Mouse (Mus musculus): Measurements from ENCODE around the gene Cacna1h.

The Cacna1h gene

DNA sequence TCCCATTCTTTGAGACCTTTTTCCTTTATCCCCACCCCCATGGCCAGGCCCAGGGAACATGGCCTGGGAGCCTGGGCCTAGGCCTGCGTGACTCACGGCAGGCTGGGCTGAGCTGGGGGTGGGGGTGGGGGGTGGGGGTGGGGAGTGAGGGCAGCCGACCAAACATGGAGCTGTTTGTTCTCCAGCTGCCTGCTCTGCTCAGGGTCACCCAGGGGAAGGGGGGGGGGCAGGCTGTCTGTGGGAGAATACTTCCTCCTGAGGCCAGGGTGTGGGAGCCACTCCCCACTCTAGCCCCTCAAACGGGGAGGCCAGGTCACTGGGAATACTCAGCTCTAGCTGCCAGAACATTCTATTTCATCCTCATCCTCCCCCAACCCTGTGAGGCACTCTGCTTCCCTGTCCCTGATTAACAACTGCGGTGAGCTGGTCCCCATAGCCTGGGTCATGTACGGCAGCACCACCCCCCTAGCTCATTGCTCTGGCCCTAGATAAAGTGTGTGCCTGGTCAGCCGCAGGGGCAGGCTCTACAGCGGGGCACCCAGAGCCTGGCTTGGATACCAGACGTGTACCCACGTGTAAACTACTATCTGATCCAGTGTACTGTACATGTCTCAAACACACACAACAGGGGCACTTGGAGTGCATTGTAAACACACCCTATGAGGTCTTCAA, 28.2 kb downstream of the Cacna1h start:
- DNase-seq, result no peak

- DNase-seq, result no peak
Measured at GRCm38 (mm10) chr17:25404190-25404589, 29.4 kb downstream of the Cacna1h start.

DNA sequence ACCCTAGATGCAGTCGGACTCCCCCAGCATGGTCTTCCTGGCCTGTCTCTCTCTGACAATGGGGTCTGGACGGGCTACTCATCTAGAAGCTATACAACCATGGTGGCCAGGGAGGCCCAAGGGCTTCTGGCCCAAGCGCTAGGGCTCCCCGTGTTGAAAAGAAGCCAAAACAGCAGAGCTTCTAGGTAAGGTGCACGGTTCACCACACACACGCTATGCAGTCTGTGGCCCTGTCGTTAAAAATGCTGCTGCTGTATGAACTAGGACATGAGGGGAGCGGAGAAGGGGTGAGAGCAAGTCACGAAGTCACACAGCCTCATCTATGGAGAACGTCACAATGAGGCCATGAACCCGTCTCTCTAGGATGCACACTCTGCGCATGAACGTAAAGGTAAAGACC, 31.4 kb downstream of the Cacna1h start:
- DNase-seq, result no peak

GRCm38 (mm10) chr17:25401491-25401890, 32.1 kb downstream of the Cacna1h start:
- DNase-seq, result no peak

DNA sequence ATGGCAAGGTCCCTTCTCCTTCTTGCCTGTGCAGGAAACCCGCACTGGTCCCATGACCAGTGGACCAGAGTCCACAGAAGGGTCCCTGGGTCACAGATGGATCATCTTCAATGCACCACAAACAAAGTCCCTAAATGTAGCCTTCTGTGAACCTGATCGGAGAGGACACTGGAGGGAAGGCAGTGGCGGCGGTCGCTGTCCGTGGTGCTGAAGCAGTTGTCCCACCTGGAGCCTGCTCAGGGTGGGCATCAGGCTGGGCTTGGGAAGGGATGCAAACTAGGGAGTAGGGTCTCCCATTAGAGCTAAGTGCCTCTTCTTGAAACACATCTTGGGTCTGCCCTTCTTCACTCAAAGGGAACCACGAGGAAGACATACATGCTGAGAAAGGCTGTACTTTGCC, 33.1 kb downstream of the Cacna1h start:
- DNase-seq, result no peak

DNA sequence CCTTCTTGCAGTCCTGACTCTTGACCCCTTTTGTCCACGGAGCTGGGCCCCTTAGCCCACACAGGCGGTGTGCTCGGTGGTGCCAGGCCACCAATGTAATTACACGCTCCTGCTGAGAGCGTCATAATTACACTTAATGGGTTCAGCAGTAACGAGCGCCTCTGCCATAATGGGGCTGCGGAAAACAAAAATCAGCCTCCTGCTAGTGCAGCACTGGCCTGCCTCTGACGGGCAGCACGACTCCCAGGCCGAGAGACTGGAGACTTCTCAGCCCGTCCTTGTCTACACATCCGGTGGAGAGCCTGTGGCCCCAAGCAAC, 35.1 kb downstream of the Cacna1h start:
- DNase-seq, result no peak

GRCm38 (mm10) chr17:25397804-25398519, 35.6 kb downstream of the Cacna1h start:
- DNase-seq, result peak; percentile 43

GRCm38 (mm10) chr17:25394526-25394925, 39.1 kb downstream of the Cacna1h start:
- DNase-seq, result no peak

DNA sequence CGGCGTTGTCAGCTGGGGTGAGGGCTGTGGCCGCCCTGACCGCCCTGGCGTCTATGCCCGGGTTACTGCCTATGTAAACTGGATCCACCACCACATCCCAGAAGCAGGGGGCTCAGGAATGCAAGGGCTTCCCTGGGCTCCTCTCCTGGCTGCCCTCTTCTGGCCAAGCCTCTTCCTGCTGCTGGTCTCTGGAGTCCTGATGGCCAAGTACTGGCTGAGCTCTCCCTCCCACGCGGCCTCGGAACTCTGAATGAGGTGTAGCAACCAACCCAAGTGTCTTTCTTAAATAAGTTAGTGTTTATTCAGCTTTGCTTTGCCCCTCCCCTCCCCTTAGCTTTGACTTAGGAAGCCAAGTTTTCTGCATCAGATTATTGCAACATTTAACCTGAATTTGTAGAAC, 59.6 kb downstream of the Cacna1h start:
- no peak for DNase-seq

- DNase-seq, result no peak
Measured at GRCm38 (mm10) chr17:25372491-25372890, 61.1 kb downstream of the Cacna1h start.

DNA sequence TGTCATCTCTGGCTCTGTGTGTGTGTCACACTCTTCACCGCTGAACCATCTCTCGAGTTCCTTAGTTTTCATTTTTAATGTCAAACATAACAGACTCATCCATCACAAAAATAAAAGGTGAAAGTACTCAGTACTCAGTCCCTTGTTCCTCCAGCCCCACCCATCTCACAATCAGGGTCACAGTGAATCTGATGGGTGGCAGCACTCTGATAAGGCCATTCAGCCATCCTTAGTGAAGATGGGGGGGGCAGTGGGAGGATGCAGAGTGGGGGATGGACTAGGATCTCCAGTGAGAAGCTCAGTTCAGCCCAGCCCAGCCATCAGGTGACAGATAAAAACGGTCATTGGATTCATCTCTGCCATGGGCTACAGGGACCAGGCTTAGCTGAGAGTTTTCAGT, 64.6 kb downstream of the Cacna1h start, which contains the start of gene Tpsg1:
Gene Tpsg1, plus strand, starts transcription at position 301 of the 400 bp plus-strand sequence.
- no peak for DNase-seq

- no peak for DNase-seq
Measured at GRCm38 (mm10) chr17:25366005-25366404, 67.6 kb downstream of the Cacna1h start, which contains the start of gene Tpsb2. Gene Tpsb2, plus strand, starts transcription at chr17:25366305.

GRCm38 (mm10) chr17:25363726-25364125, 69.9 kb downstream of the Cacna1h start:
- peak; percentile 15 for DNase-seq

- DNase-seq, result no peak
Measured at GRCm38 (mm10) chr17:25361291-25361690, 72.3 kb downstream of the Cacna1h start.

DNA sequence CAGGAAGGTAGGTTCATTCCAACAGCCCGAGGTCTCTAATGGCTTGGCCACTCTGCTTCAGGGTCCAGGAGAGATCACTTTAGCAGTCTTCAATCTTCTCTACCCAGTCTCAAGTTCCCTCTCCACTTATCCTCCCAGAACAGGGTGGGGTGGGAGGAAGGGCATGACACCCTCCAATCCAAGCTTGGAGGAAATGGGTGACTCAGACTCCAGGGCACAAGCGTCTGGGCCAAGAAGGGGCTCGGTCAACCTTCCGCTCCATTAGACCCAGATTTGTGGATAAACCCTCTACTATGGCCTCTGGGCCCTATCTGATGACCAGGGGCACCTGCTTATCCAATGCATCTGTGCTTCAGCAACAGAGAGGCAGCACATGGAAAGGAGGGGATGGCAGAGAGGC, 88.1 kb downstream of the Cacna1h start, which contains the start of gene Tpsab1:
Gene Tpsab1, minus strand, starts transcription at position 101 of the 400 bp plus-strand sequence.
- no peak for DNase-seq

DNA sequence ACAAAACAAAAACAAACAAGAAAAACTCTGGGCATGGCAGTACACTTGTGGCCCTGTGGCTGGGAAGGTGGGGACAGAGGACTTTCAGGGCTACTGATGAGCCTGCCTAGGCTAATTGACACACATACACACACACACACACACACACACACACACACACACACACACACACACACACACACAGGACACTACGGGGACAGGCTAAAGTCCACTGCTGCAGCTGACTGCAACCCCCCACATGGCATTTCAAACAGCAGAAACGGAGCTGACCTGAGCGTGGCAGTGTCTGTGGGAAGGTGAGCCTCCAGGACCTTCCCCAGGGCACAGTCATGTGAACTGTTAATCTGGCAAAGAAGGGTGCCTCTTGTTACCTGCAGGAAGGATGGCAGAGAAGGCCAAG, 92.1 kb downstream of the Cacna1h start:
- no peak for DNase-seq

DNA sequence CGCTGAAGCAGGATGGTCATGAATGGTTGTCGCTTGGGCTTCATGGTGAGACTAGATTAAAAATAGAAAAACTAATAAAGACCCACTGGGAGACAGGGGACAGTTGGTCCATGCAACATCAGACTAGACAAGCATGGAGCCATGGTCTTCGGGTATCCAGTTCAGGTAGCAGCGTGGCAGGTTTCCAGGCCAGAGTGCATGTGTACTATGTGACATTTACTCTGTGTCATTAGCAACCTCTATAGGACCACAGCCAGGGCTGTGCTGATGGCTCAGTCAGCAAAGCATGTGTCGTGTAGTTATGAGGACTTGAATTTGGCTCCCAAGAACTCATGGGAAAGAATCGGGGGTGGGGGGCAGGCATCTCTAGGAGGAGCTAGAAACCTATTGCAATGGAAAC, 93.6 kb downstream of the Cacna1h start:
- no peak for DNase-seq

DNA sequence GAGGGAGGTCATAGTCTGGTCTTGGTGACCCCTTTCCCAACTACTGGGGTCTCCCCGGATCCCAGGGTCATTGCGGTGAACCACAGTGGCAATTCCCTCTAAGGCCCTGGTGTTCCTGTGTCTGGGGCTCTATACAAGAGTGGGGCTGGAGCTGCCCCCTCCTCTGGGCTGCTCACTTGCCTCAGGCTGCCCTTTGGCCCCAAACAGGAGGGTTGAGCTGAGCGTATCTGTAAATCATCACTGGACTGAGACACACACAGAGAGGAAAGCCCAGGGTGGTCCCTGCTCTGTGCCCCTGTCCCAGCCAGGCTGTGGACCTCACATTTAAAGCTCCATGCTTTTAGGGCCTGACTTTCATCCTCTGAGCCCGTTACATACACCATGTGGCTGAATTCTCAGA, 95.4 kb downstream of the Cacna1h start:
- no peak for DNase-seq

DNA sequence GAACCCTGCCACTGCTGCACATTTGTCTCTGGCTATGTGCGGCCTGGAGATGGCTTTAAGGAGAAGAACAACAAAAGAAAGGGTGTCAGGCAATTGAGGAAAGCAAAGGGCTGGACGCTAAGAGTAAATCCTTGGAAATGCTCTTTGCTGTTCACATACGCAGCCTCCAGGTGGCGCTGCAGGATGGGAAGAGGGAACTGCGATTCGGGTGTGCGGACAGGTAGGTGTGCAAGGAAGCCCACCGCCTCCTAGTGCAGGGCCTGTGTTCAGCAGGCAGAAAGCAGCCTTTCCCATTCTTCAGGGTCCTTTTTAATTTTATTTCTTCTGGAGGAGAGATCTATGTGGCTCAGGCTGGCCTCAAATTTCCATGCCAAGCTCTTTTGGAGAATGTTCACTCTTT, 99.6 kb downstream of the Cacna1h start:
- peak; percentile 11 for DNase-seq

- DNase-seq, result no peak
Measured at GRCm38 (mm10) chr17:25332321-25332720, 101.3 kb downstream of the Cacna1h start.

Data from cerebellum, adult 11 months (tissue).